Mouse (Mus musculus): ENCODE data around the gene Hexdc. TPM values are rescaled to one million over a fixed set of nuclear protein-coding genes. Genes with fewer than 3 reads are reported as not detected.
A peak's percentile ranks its signal among the peaks of the same experiment; 100 is the strongest.

Hexdc gene
- 12.2 and 13.1 TPM in 2 replicates for polyA plus RNA-seq (2016; fragmentation: Nextera tagmentation; extraction: Ambion mirVana)

DNA sequence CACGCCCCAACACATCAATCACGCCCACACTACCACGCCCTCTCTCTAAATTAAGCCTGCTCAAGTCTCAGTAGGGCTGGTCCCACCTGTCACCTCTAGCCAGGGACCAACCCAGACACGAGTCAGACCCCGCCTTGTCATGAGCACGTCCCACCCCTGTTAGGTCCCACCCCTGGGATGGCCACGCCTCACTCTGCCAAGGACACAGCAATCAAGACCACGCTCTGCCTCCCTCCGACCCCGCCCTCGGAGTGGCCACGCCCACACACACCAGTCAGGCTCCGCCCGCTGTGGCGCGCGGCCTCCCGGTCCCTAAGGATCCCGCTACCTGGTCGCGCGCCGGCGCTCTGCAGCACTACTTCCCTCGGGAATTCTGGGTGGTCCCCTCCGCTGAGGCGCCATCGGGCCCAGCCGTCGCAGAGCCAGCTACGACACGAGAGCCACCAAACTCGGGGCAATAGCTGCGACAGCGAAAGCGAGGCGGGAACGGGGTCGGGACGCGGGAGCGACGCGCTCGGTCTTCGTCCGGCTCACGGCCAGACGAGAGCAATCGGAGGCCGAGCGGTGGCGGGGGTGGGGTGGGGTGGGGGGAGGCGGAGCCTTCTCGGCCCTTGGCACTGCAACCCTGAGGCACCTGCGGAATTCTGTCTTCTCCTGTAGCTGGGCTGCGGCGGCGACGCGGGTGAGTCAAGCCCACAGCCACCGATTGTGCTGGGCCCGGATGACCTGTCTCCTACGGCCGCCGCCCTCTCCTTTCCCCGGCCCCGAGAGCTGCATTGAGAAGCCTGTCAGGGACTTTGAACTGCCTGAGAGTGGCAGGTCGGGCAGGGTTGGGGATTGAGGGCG is at the start of gene Hexdc, which contains the start of gene Ogfod3:
Gene Hexdc, plus strand, starts transcription at position 273 of the 846 bp plus-strand sequence.
Gene Ogfod3, minus strand, starts transcription at position 551 of the 846 bp plus-strand sequence.
- H3K4me2 ChIP-seq (replicated peaks) = peak within 1 kb of the TSS; percentile 80
- no peaks in the 10 kb centered on the region for H3K9me3 ChIP-seq
- H3K36me3 ChIP-seq = peaks cover 3% of the 10 kb centered on the region; the same call in 1 of the 2 replicates
- WGBS = 1% methylated on average over 62 of the region's 70 CpGs
- H3K27ac ChIP-seq = peak within 1 kb of the TSS; percentile 15; the same call in 1 of the 2 replicates
- peak; percentile 98 for ATAC-seq (ENCODE audit: low FRiP score, low read depth)
- H3K4me3 ChIP-seq = peak within 1 kb of the TSS; percentile 75
- no peaks in the 10 kb centered on the region for H3K27me3 ChIP-seq (replicated peaks)
- peaks cover 14% of the 10 kb centered on the region; the same call in 1 of the 2 replicates for H3K4me1 ChIP-seq
- peak within 1 kb of the TSS; percentile 75 for H3K9ac ChIP-seq

DNA sequence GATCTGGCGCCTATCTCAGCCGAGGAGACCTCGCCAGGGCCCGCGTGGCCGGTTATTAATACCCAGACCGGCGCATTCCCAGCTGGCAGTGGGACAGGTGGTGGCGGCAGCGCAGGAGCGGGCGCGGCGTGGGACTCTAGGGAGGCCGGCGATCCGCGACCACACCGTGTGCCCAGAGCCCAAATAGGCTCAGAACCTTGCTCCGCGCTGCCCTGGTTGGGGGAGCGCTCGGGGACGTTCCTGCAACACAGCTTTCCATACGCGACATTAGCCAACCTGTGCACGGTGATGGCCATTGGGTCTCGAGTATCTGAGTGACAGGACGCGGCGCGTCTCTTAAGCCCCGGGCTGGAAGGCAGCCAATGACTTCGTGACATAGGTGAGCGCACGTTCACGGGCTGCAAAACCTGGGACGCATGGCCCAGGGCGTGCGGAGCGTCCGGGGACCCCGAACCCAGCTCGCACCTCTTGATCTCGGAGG is 47.8 kb upstream of the Hexdc start:
- 0 out of 2 replicates have a peak overlapping the region, but pooled peaks have one; percentile 38 for H3K9ac ChIP-seq
- 2% methylated on average over 45 of the region's 45 CpGs for WGBS
- H3K4me1 ChIP-seq = peaks cover 14% of the 10 kb centered on the region
- peaks cover 34% of the 10 kb centered on the region for H3K27me3 ChIP-seq (replicated peaks)
- no peak overlapping the region for H3K27ac ChIP-seq
- peak overlapping the region; percentile 66 for H3K4me2 ChIP-seq (replicated peaks)
- no peaks in the 10 kb centered on the region for H3K9me3 ChIP-seq
- no peak for ATAC-seq (ENCODE audit: low FRiP score, low read depth)
- peak overlapping the region; percentile 28 for H3K4me3 ChIP-seq
- no peaks in the 10 kb centered on the region for H3K36me3 ChIP-seq

DNA sequence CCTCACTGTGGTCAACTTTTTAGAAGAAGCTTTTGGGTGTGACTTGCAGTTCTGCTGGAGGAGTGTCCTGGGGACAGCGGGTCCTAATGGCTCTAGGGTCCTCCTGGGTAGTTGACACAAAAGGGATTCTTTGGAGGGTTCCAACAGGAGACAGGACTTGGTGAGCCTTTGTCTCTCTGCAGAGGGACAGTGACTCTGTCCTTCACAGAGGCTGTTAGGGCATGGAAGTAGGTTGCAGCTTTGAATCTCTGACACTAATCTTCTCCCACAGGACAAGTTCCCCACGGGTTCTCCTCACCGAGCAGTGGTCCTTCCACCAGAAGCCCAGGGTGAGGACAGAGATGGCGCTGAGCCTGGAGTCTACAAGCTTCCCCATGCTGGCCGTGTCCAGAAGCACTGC is 44.3 kb upstream of the Hexdc start, which contains the start of gene Uts2r:
Gene Uts2r, plus strand, starts transcription at position 301 of the 400 bp plus-strand sequence.
- peaks cover 7% of the 10 kb centered on the region for H3K4me1 ChIP-seq
- H3K9me3 ChIP-seq = no peaks in the 10 kb centered on the region
- H3K27me3 ChIP-seq (replicated peaks) = peaks cover 32% of the 10 kb centered on the region
- no peak within 1 kb of the TSS for H3K4me2 ChIP-seq (replicated peaks)
- no peak within 1 kb of the TSS for H3K9ac ChIP-seq
- no peak for ATAC-seq (ENCODE audit: low FRiP score, low read depth)
- no peaks in the 10 kb centered on the region for H3K36me3 ChIP-seq
- H3K27ac ChIP-seq = no peak within 1 kb of the TSS
- WGBS = 85% methylated on average over 5 of the region's 5 CpGs
- no peak within 1 kb of the TSS for H3K4me3 ChIP-seq

DNA sequence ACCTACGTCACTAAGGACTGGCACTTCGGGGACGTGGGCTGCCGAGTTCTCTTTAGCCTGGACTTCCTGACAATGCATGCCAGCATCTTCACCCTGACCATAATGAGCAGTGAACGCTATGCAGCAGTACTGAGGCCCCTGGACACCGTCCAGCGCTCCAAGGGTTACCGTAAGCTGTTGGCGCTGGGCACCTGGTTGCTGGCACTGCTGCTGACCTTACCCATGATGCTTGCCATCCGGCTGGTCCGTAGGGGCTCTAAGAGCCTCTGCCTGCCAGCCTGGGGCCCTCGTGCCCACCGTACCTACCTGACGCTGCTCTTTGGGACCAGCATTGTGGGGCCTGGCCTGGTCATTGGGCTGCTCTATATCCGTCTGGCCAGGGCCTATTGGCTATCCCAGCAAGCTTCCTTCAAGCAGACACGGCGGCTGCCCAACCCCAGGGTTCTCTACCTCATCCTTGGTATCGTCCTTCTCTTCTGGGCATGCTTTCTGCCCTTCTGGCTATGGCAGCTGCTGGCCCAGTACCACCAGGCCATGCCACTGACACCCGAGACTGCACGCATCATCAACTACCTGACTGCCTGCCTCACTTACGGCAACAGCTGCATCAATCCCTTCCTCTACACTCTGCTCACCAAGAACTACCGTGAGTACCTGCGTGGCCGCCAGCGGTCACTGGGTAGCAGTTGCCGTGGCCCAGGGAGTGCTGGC is 43.4 kb upstream of the Hexdc start:
- no peaks in the 10 kb centered on the region for H3K36me3 ChIP-seq
- peaks cover 24% of the 10 kb centered on the region for H3K27me3 ChIP-seq (replicated peaks)
- 92% methylated on average over 26 of the region's 26 CpGs for WGBS
- H3K9ac ChIP-seq = no peak overlapping the region
- no peak overlapping the region for H3K27ac ChIP-seq
- H3K4me2 ChIP-seq (replicated peaks) = no peak overlapping the region
- no peak overlapping the region for H3K4me3 ChIP-seq
- H3K9me3 ChIP-seq = no peaks in the 10 kb centered on the region
- ATAC-seq (ENCODE audit: low FRiP score, low read depth) = no peak
- peaks cover 7% of the 10 kb centered on the region for H3K4me1 ChIP-seq

DNA sequence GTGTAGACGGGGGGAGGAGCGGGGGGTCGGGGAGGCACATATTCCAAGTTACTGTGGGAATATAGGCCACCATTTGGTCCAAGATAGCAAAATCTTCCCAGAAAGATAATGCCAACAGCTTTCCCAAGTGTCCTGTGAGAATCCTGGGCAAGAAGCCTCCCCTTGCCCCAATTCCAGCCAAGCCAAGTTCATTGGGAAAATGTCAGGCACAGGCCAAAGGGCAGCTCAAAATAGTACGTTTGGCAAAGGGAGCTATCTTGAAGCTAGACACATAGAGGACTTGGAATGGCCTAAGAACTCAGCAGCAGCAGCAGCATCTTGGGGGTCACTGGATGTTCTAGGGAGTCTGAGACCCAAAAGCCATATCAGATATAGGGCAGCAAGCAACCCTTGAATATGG is 40.5 kb upstream of the Hexdc start:
- H3K9ac ChIP-seq = no peak overlapping the region
- H3K4me2 ChIP-seq (replicated peaks) = no peak overlapping the region
- 86% methylated on average over 4 of the region's 4 CpGs for WGBS
- H3K27me3 ChIP-seq (replicated peaks) = no peaks in the 10 kb centered on the region
- H3K36me3 ChIP-seq = no peaks in the 10 kb centered on the region
- H3K9me3 ChIP-seq = no peaks in the 10 kb centered on the region
- H3K4me1 ChIP-seq = no peaks in the 10 kb centered on the region
- ATAC-seq (ENCODE audit: low FRiP score, low read depth) = no peak
- H3K27ac ChIP-seq = no peak overlapping the region
- H3K4me3 ChIP-seq = no peak overlapping the region

DNA sequence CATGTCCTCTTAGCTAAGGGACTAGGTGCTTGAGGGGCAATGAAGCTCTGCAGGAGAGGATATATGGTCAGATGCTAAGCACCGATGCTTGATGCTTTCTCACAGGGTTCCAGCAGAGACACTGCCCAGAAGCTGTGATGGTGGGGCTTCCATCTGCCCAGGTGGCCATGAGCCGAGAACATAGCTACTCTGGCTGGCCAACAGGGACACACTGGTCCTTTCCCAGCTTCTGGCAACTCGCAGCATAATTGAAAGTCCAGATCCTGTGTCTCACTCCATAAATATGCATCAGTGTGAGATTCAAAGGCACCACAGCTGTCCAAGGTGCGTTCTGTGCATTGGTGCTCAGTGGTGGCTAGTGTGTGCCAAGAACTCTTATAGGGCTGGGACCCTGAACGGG is 31.0 kb upstream of the Hexdc start:
- Histone ChIP-seq H3K4me3 (no peak overlapping the region), H3K27me3 (replicated peaks) (no peaks in the 10 kb centered on the region), H3K4me1 (peaks cover 15% of the 10 kb centered on the region), H3K27ac (no peak overlapping the region), H3K9ac (no peak overlapping the region), H3K36me3 (no peaks in the 10 kb centered on the region), H3K4me2 (replicated peaks) (no peak overlapping the region), H3K9me3 (no peaks in the 10 kb centered on the region)
- WGBS = 85% methylated on average over 5 of the region's 5 CpGs
- ATAC-seq (ENCODE audit: low FRiP score, low read depth) = no peak

DNA sequence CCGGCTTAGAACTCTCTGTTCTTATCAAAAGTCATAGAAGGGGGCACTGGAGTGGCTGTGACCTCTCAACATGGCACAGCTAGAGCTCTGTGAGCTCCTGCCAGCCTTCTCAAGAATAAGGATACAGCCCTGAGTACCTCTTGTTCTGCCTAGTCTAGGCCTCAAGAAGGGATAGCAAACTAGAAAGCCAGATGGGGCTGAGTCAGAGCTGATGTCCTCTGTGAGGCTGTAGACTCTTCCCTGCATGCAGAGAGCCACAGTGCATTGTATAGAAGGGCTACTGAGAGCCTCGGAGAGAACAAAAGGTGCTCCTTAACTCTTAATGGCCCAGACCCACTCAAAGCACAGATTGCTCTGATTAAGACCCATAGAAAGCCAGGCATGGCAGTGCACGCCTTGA is 30.0 kb upstream of the Hexdc start:
- Histone ChIP-seq H3K4me1 (peaks cover 15% of the 10 kb centered on the region), H3K9me3 (no peaks in the 10 kb centered on the region), H3K27ac (no peak overlapping the region), H3K4me3 (no peak overlapping the region), H3K36me3 (no peaks in the 10 kb centered on the region), H3K4me2 (replicated peaks) (no peak overlapping the region), H3K9ac (no peak overlapping the region), H3K27me3 (replicated peaks) (no peaks in the 10 kb centered on the region)
- no peak for ATAC-seq (ENCODE audit: low FRiP score, low read depth)
- WGBS = 42% methylated on average over 3 of the region's 3 CpGs

DNA sequence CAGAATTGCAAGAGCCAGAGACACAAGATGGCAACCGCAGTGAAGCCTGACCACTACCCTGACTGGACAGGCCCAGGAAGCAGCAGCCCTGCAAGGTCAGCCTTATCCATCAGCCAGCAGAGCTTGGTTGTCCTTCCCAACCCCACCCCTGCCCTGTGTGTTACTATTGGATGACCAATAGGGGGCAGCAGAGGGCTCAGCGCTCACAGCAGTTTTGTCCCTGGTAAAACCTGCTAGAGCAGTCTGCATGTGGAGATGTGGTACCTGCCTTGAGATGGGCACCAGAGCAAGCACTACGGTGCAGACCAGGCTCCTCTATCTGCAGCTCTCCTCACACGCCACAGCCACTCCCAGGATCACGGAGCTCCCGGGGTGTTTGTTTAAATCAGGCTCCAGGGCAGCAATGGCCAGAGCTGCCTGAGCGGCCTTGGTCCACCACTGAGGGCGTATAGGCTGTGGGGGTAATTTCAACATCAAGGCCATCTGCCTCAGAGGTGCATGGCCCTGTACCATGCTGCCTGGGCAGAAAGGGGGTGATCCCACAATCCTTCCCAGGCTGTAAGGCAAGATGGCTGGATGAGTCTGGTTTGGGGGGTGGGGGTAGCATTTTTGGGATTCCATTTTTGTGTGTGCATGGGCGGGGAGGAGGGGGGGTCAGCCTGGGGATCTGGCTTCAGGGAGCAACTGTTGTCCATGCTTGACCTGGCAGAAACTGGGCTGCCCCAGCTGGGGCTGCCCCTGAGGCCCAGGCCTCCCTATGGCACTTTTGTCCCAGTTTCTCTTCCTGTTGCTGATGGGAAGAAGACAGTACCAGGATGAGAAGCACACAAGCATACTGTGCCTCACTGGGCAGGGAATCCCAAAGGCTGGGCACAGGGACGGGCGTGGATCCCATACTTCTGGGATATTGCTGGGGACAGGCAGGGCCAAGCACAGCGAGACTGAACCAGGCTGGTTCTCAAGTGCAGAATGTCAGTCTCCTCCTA is 27.7 kb upstream of the Hexdc start:
- Histone ChIP-seq H3K9ac (no peak overlapping the region), H3K36me3 (peaks cover 4% of the 10 kb centered on the region; the same call in 1 of the 2 replicates), H3K9me3 (no peaks in the 10 kb centered on the region), H3K4me2 (replicated peaks) (no peak overlapping the region), H3K4me3 (no peak overlapping the region), H3K27ac (no peak overlapping the region), H3K27me3 (replicated peaks) (no peaks in the 10 kb centered on the region), H3K4me1 (peaks cover 15% of the 10 kb centered on the region)
- no peak for ATAC-seq (ENCODE audit: low FRiP score, low read depth)
- WGBS = 57% methylated on average over 12 of the region's 12 CpGs

DNA sequence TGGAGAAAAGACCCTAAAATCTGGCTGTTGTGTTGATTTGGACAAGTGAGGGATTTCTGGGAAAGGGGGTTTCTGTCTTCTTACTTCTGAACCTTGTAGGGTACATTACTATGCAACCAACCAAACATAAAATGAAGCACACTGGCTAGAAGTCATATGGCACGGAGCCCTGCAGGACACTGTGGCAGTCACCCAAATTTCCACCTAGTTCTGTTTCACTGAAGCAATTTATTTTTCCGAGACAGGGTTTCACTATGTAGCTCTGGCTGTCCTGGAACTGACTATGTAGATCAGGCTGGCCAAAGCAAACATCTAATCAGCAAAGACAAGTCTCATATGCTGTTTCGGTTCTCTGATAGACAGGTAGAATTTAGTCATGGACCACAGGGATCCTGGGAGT is 14.6 kb upstream of the Hexdc start:
- Histone ChIP-seq H3K27ac (no peak overlapping the region), H3K4me3 (no peak overlapping the region), H3K9ac (no peak overlapping the region), H3K9me3 (no peaks in the 10 kb centered on the region), H3K27me3 (replicated peaks) (no peaks in the 10 kb centered on the region), H3K36me3 (0 out of 2 replicates have a peak, but pooled peaks cover under 1% of the 10 kb centered on the region), H3K4me2 (replicated peaks) (no peak overlapping the region), H3K4me1 (no peaks in the 10 kb centered on the region)
- 85% methylated on average over 3 of the region's 3 CpGs for WGBS
- no peak for ATAC-seq (ENCODE audit: low FRiP score, low read depth)

DNA sequence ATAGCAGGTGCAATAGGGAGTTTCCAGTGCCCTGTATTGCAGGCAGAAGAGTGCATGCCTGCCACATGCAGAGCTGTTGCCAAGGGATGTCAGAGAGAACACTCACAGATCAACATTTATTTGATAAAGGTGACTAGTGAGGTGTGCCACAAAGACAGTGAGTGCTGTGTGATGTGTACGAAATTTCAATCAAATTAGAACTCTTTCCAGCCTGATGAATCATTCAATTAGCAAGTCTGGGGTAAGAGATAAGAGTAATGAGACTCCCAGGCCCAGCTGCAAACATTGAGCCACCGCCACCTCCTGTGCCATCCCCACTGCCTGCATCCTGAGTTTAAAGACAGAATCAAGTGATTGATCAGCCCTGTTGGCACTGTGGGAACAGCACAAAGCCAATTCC is 11.5 kb upstream of the Hexdc start:
- no peak overlapping the region for H3K9ac ChIP-seq
- H3K27ac ChIP-seq = no peak overlapping the region
- H3K36me3 ChIP-seq = 0 out of 2 replicates have a peak, but pooled peaks cover 6% of the 10 kb centered on the region
- WGBS = 70% methylated on average over 2 of the region's 2 CpGs
- no peak overlapping the region for H3K4me2 ChIP-seq (replicated peaks)
- H3K9me3 ChIP-seq = no peaks in the 10 kb centered on the region
- no peak for ATAC-seq (ENCODE audit: low FRiP score, low read depth)
- H3K27me3 ChIP-seq (replicated peaks) = no peaks in the 10 kb centered on the region
- no peak overlapping the region for H3K4me3 ChIP-seq
- no peaks in the 10 kb centered on the region for H3K4me1 ChIP-seq

DNA sequence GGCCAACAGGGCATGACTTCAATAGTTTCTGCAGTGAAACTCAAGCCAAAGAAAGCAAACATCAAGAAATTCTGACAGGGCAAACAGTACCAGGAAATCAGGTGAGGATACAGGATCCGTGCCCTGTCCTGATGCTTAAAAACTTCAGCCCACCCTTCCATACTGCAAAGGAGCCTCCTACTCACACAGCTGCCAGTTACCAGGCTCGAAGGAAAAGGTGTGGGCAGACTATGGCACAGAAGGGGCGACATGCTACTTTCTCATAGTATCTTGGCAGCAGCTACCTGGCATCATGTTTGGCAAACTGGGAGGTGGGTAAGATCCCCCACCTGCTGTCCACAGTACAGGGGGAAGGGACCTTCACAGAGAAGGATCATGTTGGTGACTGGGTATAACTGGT is 10.8 kb upstream of the Hexdc start:
- Histone ChIP-seq H3K27me3 (replicated peaks) (no peaks in the 10 kb centered on the region), H3K9me3 (no peaks in the 10 kb centered on the region)
- ATAC-seq (ENCODE audit: low FRiP score, low read depth) = no peak

More for the DNA sequence above, 10.8 kb upstream of the Hexdc start:
- no peaks in the 10 kb centered on the region for H3K4me1 ChIP-seq
- no peak overlapping the region for H3K4me2 ChIP-seq (replicated peaks)
- no peak overlapping the region for H3K9ac ChIP-seq
- no peak overlapping the region for H3K27ac ChIP-seq
- H3K4me3 ChIP-seq = no peak overlapping the region
- WGBS = 85% methylated on average over 3 of the region's 3 CpGs
- H3K36me3 ChIP-seq = 0 out of 2 replicates have a peak, but pooled peaks cover 6% of the 10 kb centered on the region
